8 mouse cellular contexts compared by ENCODE assay signal in the genomic region with DNA sequence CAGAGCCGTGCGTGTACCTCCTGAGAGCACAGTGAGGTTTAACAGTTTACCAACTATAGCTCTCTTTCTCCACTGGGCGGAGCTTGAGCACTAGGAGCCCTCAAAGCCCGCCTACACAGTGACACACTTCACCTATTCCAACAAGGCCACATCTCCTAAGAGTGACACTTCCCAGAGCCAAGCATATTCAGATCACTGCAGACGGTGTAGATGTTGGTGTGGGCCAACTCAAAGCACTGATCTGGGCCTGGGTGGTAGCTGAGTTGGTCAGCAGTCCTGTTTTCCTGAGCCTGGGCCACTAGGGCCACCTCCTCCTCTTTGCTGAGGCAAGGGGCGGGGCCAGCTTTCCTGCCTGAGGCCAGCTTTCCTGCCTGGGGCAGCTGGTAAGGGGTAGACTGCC. TPM values are rescaled to one million over a fixed set of nuclear protein-coding genes. Genes with fewer than 3 reads are reported as not detected.
A peak's percentile ranks its signal among the peaks of the same experiment; 100 is the strongest.
DNase-seq lines count a peak whose midpoint lies in the region; ATAC-seq and TF ChIP-seq lines count a peak whose summit lies in the region.
"Had no signal": no experiment of that assay in that cellular context is flagged by ENCODE, and none has a peak within 500 bp of the region (broad histone marks: within the 10 kb centered on the region; RNA-seq: fewer than 3 reads in every experiment).

No protein-coding gene starts in this region.

- no peak for TF ChIP-seq POLR2A in lung, adult 2 months (IDR thresholded peaks at IDR 0.05; ENCODE audit: borderline replicate concordance, extremely low read depth, low read depth, low read length)

- peak; percentile 12 for DNase-seq in lung, adult 2 months
- no peak for DNase-seq in lung, postnatal 14 days
- DNase-seq in embryo, embryonic 11 days, result peak; percentile 31
- peak; percentile 81 for DNase-seq in thymus, postnatal 0 days (ENCODE audit: low spot score)
- DNase-seq in cerebellum, adult 9-11 months, result no peak
- DNase-seq: layer of hippocampus, adult 9-11 months had no signal

- H3K4me3 ChIP-seq in lung, adult 2 months (replicated peaks; ENCODE audit: extremely low read depth, low read depth, low read length), result no peak overlapping the region
- no peak overlapping the region for H3K4me3 ChIP-seq in limb, embryonic 13.5 days

- ATAC-seq in limb, embryonic 13.5 days (ENCODE audit: low FRiP score, low read depth), result 0 out of 2 replicates have a peak, but pooled peaks have one; percentile 51
- no peak for ATAC-seq in activated CD4-positive, CD25-positive, alpha-beta regulatory T cell, adult 4 months

- H3K36me3 ChIP-seq in limb, embryonic 13.5 days, result no peaks in the 10 kb centered on the region

- H3K27ac ChIP-seq in limb, embryonic 13.5 days, result no peak overlapping the region

- H3K4me2 ChIP-seq in limb, embryonic 13.5 days (replicated peaks), result no peak overlapping the region

- WGBS in lung, adult 2 months, result 32% methylated on average over 6 of the region's 6 CpGs
- WGBS in limb, embryonic 13.5 days, result 27% methylated on average over 6 of the region's 6 CpGs

- no peak for TF ChIP-seq CTCF in lung, adult 2 months (IDR thresholded peaks at IDR 0.05; ENCODE audit: insufficient read depth, low read length)

- no peaks in the 10 kb centered on the region for H3K9me3 ChIP-seq in limb, embryonic 13.5 days

- no peak overlapping the region for H3K9ac ChIP-seq in limb, embryonic 13.5 days

- no peaks in the 10 kb centered on the region for H3K4me1 ChIP-seq in lung, adult 2 months (ENCODE audit: control insufficient read depth, insufficient read depth, low read length)
- H3K4me1 ChIP-seq in limb, embryonic 13.5 days, result no peaks in the 10 kb centered on the region

- H3K27me3 ChIP-seq in limb, embryonic 13.5 days, result no peaks in the 10 kb centered on the region

RNA-seq across cellular contexts. Expression of gene Thnsl2, which starts 20.2 kb away (rescaled TPM):
- 8.1 and 9.1 TPM in 2 replicates for polyA plus RNA-seq in lung, adult 2 months (2012; rRNA removed)
- 6.1 and 7.6 TPM in 2 replicates for polyA plus RNA-seq in limb, embryonic 13.5 days (2015; fragmentation: Nextera tagmentation; extraction: Ambion mirVana)
- polyA plus RNA-seq in thymus, postnatal 0 days (2015; fragmentation: Nextera tagmentation; extraction: Ambion mirVana), result 7.8 and 11.3 TPM in 2 replicates
- 1 to 10 TPM; 1.7 to 2.2 TPM for polyA plus RNA-seq in activated CD4-positive, CD25-positive, alpha-beta regulatory T cell, adult 4 months (2017; shearing (Covaris generic))

RNA-seq across cellular contexts. Expression of gene Fabp1, which starts 35.2 kb away (rescaled TPM):
- 4.7 and 12.7 TPM in 2 replicates for polyA plus RNA-seq in lung, adult 2 months (2012; rRNA removed)
- polyA plus RNA-seq in limb, embryonic 13.5 days (2015; fragmentation: Nextera tagmentation; extraction: Ambion mirVana), result 0.48 and 2.0 TPM in 2 replicates
- 1.3 and 2.3 TPM in 2 replicates for polyA plus RNA-seq in thymus, postnatal 0 days (2015; fragmentation: Nextera tagmentation; extraction: Ambion mirVana)
- not detected for polyA plus RNA-seq in activated CD4-positive, CD25-positive, alpha-beta regulatory T cell, adult 4 months (2017; shearing (Covaris generic))

Comparison
In these comparisons a context has a peak if more than half of its experiments do, and no peak if none do; other contexts are left out.
1. DNase-seq: peak in lung, adult 2 months (single experiment), embryo, embryonic 11 days (single experiment) and thymus, postnatal 0 days (single experiment); none in lung, postnatal 14 days (single experiment) and cerebellum, adult 9-11 months (single experiment).